Mouse (Mus musculus) thymus, adult 2 months (tissue): ENCODE data around the gene 2410004B18Rik.

Experiments used
- CTCF ChIP-seq: fragments of 200-500 bp; IDR thresholded peaks from 2 replicates; pipeline ENCODE4 v1.5.1; 2012; ENCODE audit warnings: mild to moderate bottlenecking, control low read depth, low read length, moderate library complexity, borderline replicate concordance; ENCODE audit not compliant: control insufficient read depth, poor library complexity, insufficient read depth; ENCODE audit errors: extremely low read depth
- POLR2A ChIP-seq: fragments of 200-500 bp; IDR thresholded peaks from 2 replicates; pipeline ENCODE4 v1.6.1; 2012; ENCODE audit warnings: mild to moderate bottlenecking, low read length, control low read depth, moderate library complexity; ENCODE audit not compliant: control insufficient read depth, poor library complexity, insufficient read depth; ENCODE audit errors: extremely low read depth

- TF ChIP-seq CTCF = no peak
- TF ChIP-seq POLR2A = no peak
Observed at GRCm38 (mm10) chr3:145890346-145891132, 47.3 kb upstream of the 2410004B18Rik start.
